Mouse (Mus musculus) forebrain, embryonic 16.5 days (tissue): ENCODE data around the gene Tmem9. TPM values are rescaled to one million over a fixed set of nuclear protein-coding genes. Genes with fewer than 3 reads are reported as not detected.

Source experiments
- ATAC-seq: fragments of 200-750 bp; cut with Nextera tagmentation; 2 replicates; pipeline ENCODE4 v1.8.0; 2017; ENCODE audit warnings: mild to moderate bottlenecking, moderate library complexity
- H3K27ac ChIP-seq: fragments of 300-500 bp; sonication (generic); 2 replicates; pipeline ENCODE4 v1.5.1; 2014; ENCODE audit warnings: low read length, control low read depth
- H3K27me3 ChIP-seq: fragments of 300-500 bp; sonication (generic); replicated peaks from 2 replicates; pipeline ENCODE4 v1.6.1; 2014; ENCODE audit warnings: low read length; ENCODE audit not compliant: control insufficient read depth, insufficient read depth
- H3K36me3 ChIP-seq: fragments of 300-500 bp; sonication (generic); 2 replicates; pipeline ENCODE4 v1.6.1; 2014; ENCODE audit not compliant: control insufficient read depth, insufficient read depth
- H3K4me1 ChIP-seq: fragments of 300-500 bp; sonication (generic); replicated peaks from 2 replicates; pipeline ENCODE4 v1.6.1; 2014; ENCODE audit warnings: low read length; ENCODE audit not compliant: control insufficient read depth, insufficient read depth
- H3K4me2 ChIP-seq: fragments of 300-500 bp; sonication (generic); 2 replicates; pipeline ENCODE4 v1.6.1; 2014; ENCODE audit warnings: mild to moderate bottlenecking, low read length, control low read depth
- H3K4me3 ChIP-seq: fragments of 300-500 bp; sonication (generic); replicated peaks from 2 replicates; pipeline ENCODE4 v1.5.1; 2014; ENCODE audit warnings: mild to moderate bottlenecking, low read length, control low read depth
- H3K9ac ChIP-seq: fragments of 300-500 bp; sonication (generic); replicated peaks from 2 replicates; pipeline ENCODE4 v1.6.1; 2014; ENCODE audit warnings: low read depth, low read length, control low read depth
- H3K9me3 ChIP-seq: fragments of 300-500 bp; sonication (generic); 2 replicates; pipeline ENCODE4 v1.6.1; 2016; ENCODE audit warnings: low read length; ENCODE audit not compliant: control insufficient read depth
- WGBS: fragments of 180-500 bp; shearing (Covaris S2); extraction: QIAGEN DNeasy Blood & Tissue Kit; methylation state at CpG from one replicate; pipeline ENCODE4 v1.1.7; 2014; 5-methylcytosine and 5-hydroxymethylcytosine counted together
- polyA plus RNA-seq: library from polyadenylated mRNA; unstranded; fragments of >200 nt; fragmentation: Nextera tagmentation; extraction: Ambion mirVana; gene quantifications from 2 replicates; pipeline ENCODE4 v1.2.1, GENCODE M21; 2015

Tmem9 gene
- polyA plus RNA-seq, 1 experiment from 2014 or later, result 146 TPM

- Histone ChIP-seq H3K4me1 (peaks cover 2% of the 10 kb centered on the region), H3K4me3 (no peak overlapping the region), H3K9me3 (no peaks in the 10 kb centered on the region), H3K27ac (no peak overlapping the region), H3K9ac (no peak overlapping the region), H3K27me3 (peaks cover 9% of the 10 kb centered on the region), H3K4me2 (no peak overlapping the region), H3K36me3 (no peaks in the 10 kb centered on the region)
- WGBS, result 7% methylated on average over 4 of the region's 4 CpGs
- ATAC-seq, result no peak
Measured at GRCm38 (mm10) chr1:136045774-136046173, 37.8 kb downstream of the Tmem9 start.

- H3K36me3 ChIP-seq, result no peaks in the 10 kb centered on the region
- H3K4me1 ChIP-seq, result peaks cover 12% of the 10 kb centered on the region
- no peak overlapping the region for H3K4me2 ChIP-seq
- H3K9ac ChIP-seq, result no peak overlapping the region
- H3K27me3 ChIP-seq, result peaks cover 9% of the 10 kb centered on the region
- no peak for ATAC-seq
- H3K4me3 ChIP-seq, result no peak overlapping the region
- WGBS, result 8% methylated on average over 2 of the region's 2 CpGs
- H3K27ac ChIP-seq, result no peak overlapping the region
- no peaks in the 10 kb centered on the region for H3K9me3 ChIP-seq
Measured at GRCm38 (mm10) chr1:136047432-136047831, 39.5 kb downstream of the Tmem9 start.

GRCm38 (mm10) chr1:136047894-136048293, 39.9 kb downstream of the Tmem9 start:
- Histone ChIP-seq H3K4me2 (no peak overlapping the region), H3K4me3 (no peak overlapping the region), H3K36me3 (no peaks in the 10 kb centered on the region), H3K4me1 (peaks cover 12% of the 10 kb centered on the region), H3K27me3 (peaks cover 11% of the 10 kb centered on the region), H3K9me3 (no peaks in the 10 kb centered on the region), H3K9ac (no peak overlapping the region), H3K27ac (no peak overlapping the region)
- ATAC-seq, result no peak
- WGBS, result 78% methylated on average over 9 of the region's 9 CpGs

DNA sequence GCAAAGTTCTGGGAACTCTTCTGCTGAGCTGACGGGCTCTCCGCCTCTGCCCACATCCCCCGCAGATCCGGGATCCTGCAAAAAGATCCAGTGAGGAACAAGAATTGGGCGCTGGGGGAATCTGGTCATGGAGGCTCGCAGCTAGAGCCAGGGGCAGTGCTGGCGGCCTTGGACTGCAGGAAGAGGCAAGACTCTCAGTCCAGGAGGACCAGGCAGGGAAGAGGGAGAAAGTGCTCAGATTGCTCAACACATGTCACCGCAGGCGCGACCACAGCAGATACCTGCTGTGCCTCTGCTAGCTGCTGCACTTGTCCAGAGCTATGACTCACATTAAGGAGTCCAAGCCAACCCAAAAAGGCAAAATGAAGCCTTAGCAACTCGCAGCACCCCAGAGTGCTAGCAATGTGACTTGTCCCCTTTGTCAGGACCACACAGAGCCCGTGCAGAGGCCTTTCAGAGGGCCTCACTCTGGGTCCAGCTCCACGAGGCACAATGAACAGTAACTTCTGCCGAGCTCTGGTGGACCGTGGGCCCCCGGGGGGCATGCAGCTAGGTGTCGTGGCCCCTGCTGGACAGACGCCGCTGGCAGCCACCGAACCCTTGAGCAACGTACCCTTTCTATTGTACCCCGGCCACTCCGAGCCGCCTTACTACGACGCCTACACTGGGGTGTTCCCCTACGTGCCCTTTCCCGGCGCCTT, 42.5 kb downstream of the Tmem9 start, which contains the start of gene Ascl5:
Ascl5 (plus strand) TSS at position 493 of the 701 bp plus-strand sequence.
- ATAC-seq, result no peak; the same call in 1 of the 2 replicates

GRCm38 (mm10) chr1:136051013-136051315, 43.0 kb downstream of the Tmem9 start:
- H3K9ac ChIP-seq, result peak overlapping the region; percentile 62
- peaks cover 11% of the 10 kb centered on the region for H3K27me3 ChIP-seq
- no peaks in the 10 kb centered on the region for H3K36me3 ChIP-seq
- ATAC-seq, result peak; percentile 55
- no peak overlapping the region for H3K27ac ChIP-seq
- H3K9me3 ChIP-seq, result no peaks in the 10 kb centered on the region
- under 1% methylated on average over 36 of the region's 36 CpGs for WGBS
- peak overlapping the region; percentile 47 for H3K4me3 ChIP-seq
- peak overlapping the region; percentile 73 for H3K4me2 ChIP-seq
- peaks cover 19% of the 10 kb centered on the region for H3K4me1 ChIP-seq

More for the DNA sequence above, 42.5 kb downstream of the Tmem9 start, which contains the start of gene Ascl5:
- Histone ChIP-seq H3K4me3 (peak within 1 kb of the TSS; percentile 47), H3K27ac (no peak within 1 kb of the TSS), H3K9ac (peak within 1 kb of the TSS; percentile 62), H3K27me3 (peaks cover 11% of the 10 kb centered on the region), H3K9me3 (no peaks in the 10 kb centered on the region), H3K4me1 (peaks cover 14% of the 10 kb centered on the region), H3K4me2 (peak within 1 kb of the TSS; percentile 73), H3K36me3 (no peaks in the 10 kb centered on the region)
- 18% methylated on average over 29 of the region's 29 CpGs for WGBS

DNA sequence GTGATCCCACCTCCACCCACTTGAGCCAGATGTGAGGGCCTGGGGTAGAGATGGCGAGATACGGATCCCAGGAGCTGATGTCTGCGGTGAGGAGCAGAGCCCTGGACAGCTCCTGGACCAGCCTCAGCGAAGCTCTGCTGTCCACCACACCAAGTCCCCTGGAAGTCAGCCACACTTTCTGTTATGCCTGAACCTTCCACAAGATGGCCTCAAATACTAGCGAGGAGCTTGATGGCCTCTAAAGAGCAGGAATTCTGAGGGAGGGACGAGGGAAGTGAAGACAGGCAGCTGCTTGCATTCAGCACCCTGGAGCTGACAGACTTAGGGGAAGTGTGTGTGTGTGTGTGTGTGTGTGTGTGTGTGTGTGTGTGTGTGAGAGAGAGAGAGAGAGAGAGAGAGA, 43.5 kb downstream of the Tmem9 start:
- H3K9ac ChIP-seq, result peak overlapping the region; percentile 62
- no peaks in the 10 kb centered on the region for H3K9me3 ChIP-seq
- peaks cover 11% of the 10 kb centered on the region for H3K27me3 ChIP-seq
- peaks cover 23% of the 10 kb centered on the region for H3K4me1 ChIP-seq
- peak; percentile 71 for ATAC-seq
- H3K4me2 ChIP-seq, result peak overlapping the region; percentile 73
- WGBS, result 2% methylated on average over 6 of the region's 6 CpGs
- no peak overlapping the region for H3K27ac ChIP-seq
- peak overlapping the region; percentile 47 for H3K4me3 ChIP-seq
- no peaks in the 10 kb centered on the region for H3K36me3 ChIP-seq

GRCm38 (mm10) chr1:136052547-136052946, 44.6 kb downstream of the Tmem9 start, which contains the start of gene Cacna1s:
TSS of gene Cacna1s (plus strand) at chr1:136052750.
- H3K27me3 ChIP-seq, result peaks cover 11% of the 10 kb centered on the region

DNA sequence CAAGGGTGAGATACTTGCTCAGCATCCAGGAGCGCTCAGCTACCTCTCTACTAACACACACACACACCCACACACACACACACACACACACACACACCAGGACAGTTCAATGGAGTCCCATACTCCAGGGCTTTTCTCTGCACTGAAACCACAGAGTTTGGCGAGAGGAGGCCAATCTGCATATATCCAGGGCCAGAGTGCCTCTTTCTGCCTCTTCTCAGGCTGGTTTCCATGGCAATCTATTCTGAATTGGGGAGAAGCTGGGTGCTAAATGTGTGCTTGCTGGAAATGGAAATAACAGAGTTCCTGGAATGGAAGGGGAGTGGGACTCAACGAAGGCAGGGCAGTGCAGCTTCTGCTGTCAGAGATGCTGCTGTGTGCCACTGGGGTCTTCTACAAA, 47.8 kb downstream of the Tmem9 start:
- Histone ChIP-seq H3K4me2 (no peak overlapping the region), H3K27me3 (0 out of 2 replicates have a peak, but pooled peaks cover 3% of the 10 kb centered on the region), H3K36me3 (no peaks in the 10 kb centered on the region), H3K9ac (no peak overlapping the region), H3K27ac (peak overlapping the region; percentile 46), H3K4me3 (no peak overlapping the region), H3K9me3 (no peaks in the 10 kb centered on the region), H3K4me1 (peaks cover 27% of the 10 kb centered on the region)
- ATAC-seq, result peak; percentile 58
- WGBS, result 23% methylated on average over 3 of the region's 3 CpGs

More at GRCm38 (mm10) chr1:136052547-136052946, 44.6 kb downstream of the Tmem9 start, which contains the start of gene Cacna1s:
- Histone ChIP-seq H3K9ac (no peak within 1 kb of the TSS), H3K4me3 (no peak within 1 kb of the TSS), H3K4me2 (no peak within 1 kb of the TSS), H3K4me1 (peaks cover 28% of the 10 kb centered on the region), H3K9me3 (no peaks in the 10 kb centered on the region), H3K36me3 (no peaks in the 10 kb centered on the region), H3K27ac (no peak within 1 kb of the TSS)
- 41% methylated on average over 11 of the region's 11 CpGs for WGBS
- no peak for ATAC-seq

GRCm38 (mm10) chr1:136058594-136058993, 50.6 kb downstream of the Tmem9 start:
- WGBS, result 51% methylated on average over 3 of the region's 3 CpGs
- no peak for ATAC-seq

More at GRCm38 (mm10) chr1:136058594-136058993, 50.6 kb downstream of the Tmem9 start:
- Histone ChIP-seq H3K4me3 (no peak overlapping the region), H3K27me3 (no peaks in the 10 kb centered on the region), H3K4me1 (peaks cover 22% of the 10 kb centered on the region), H3K9me3 (no peaks in the 10 kb centered on the region), H3K36me3 (no peaks in the 10 kb centered on the region), H3K4me2 (no peak overlapping the region), H3K27ac (no peak overlapping the region), H3K9ac (no peak overlapping the region)
